Mouse (Mus musculus) ES-Bruce4 (cell line): ENCODE data around the gene Sorbs2. TPM values are rescaled to one million over a fixed set of nuclear protein-coding genes. Genes with fewer than 3 reads are reported as not detected.

Experiments used
- H3K27ac ChIP-seq: 2 replicates; pipeline ENCODE4 v1.5.1; 2012; ENCODE audit warnings: low read length, inconsistent platforms; ENCODE audit not compliant: insufficient read depth
- H3K27me3 ChIP-seq: 2 replicates; pipeline ENCODE4 v1.6.1; 2012; ENCODE audit warnings: mild to moderate bottlenecking, low read length, inconsistent platforms; ENCODE audit not compliant: control insufficient read depth, poor library complexity, insufficient read depth, severe bottlenecking
- H3K36me3 ChIP-seq: 2 replicates; pipeline ENCODE4 v1.6.1; 2012; ENCODE audit warnings: inconsistent platforms, mild to moderate bottlenecking, low read length, moderate library complexity; ENCODE audit not compliant: control insufficient read depth, poor library complexity, insufficient read depth, severe bottlenecking
- H3K4me1 ChIP-seq: one replicate; pipeline ENCODE4 v1.8.1; 2011; ENCODE audit warnings: low read length; ENCODE audit not compliant: control insufficient read depth, insufficient read depth
- H3K4me3 ChIP-seq: 2 replicates; pipeline ENCODE4 v1.5.1; 2011; ENCODE audit warnings: low read depth, mild to moderate bottlenecking, low read length
- H3K9ac ChIP-seq: 2 replicates; pipeline ENCODE4 v1.6.1; 2012; ENCODE audit warnings: low read depth, mild to moderate bottlenecking, inconsistent platforms; ENCODE audit not compliant: poor library complexity, severe bottlenecking
- H3K9me3 ChIP-seq: replicated peaks from 2 replicates; pipeline ENCODE4 v1.6.1; 2012; ENCODE audit warnings: mild to moderate bottlenecking, low read length, inconsistent platforms; ENCODE audit not compliant: control insufficient read depth, poor library complexity, insufficient read depth, severe bottlenecking
- CTCF ChIP-seq: IDR thresholded peaks from one replicate; pipeline ENCODE4 v1.8.1; 2011; ENCODE audit warnings: low read depth, low read length
- EP300 ChIP-seq: IDR thresholded peaks from 2 replicates; pipeline ENCODE4 v1.6.1; 2011; ENCODE audit warnings: low read depth, low read length; ENCODE audit not compliant: insufficient read depth
- POLR2A ChIP-seq: IDR thresholded peaks from one replicate; pipeline ENCODE4 v1.8.1; 2011; ENCODE audit warnings: low read length; ENCODE audit not compliant: insufficient read depth
- polyA plus RNA-seq: library from polyadenylated mRNA; stranded (reverse); fragments of >200 nt; gene quantifications from 2 replicates; pipeline ENCODE4 v1.2.4, GENCODE M21; 2011; ENCODE audit warnings: low read depth; ENCODE audit not compliant: missing spikeins, insufficient read depth, insufficient read length

Gene Sorbs2
- polyA plus RNA-seq, 1 experiment = 3.5 TPM

GRCm38 (mm10) chr8:45649966-45650365 lies 142.4 kb downstream of the Sorbs2 start:
- Histone ChIP-seq H3K9me3 (no peaks in the 10 kb centered on the region), H3K27me3 (no peaks in the 10 kb centered on the region), H3K27ac (no peak overlapping the region), H3K4me1 (no peaks in the 10 kb centered on the region), H3K4me3 (no peak overlapping the region), H3K9ac (no peak overlapping the region), H3K36me3 (no peaks in the 10 kb centered on the region)
- TF ChIP-seq POLR2A = no peak
- TF ChIP-seq EP300 = no peak
- TF ChIP-seq CTCF = no peak

GRCm38 (mm10) chr8:45658021-45658420 lies 150.4 kb downstream of the Sorbs2 start:
- no peaks in the 10 kb centered on the region for H3K4me1 ChIP-seq
- TF ChIP-seq EP300 (no peak), CTCF (no peak), POLR2A (no peak)
- no peak overlapping the region for H3K4me3 ChIP-seq
- H3K27ac ChIP-seq = no peak overlapping the region
- no peak overlapping the region for H3K9ac ChIP-seq
- no peaks in the 10 kb centered on the region for H3K36me3 ChIP-seq
- no peaks in the 10 kb centered on the region for H3K27me3 ChIP-seq
- no peaks in the 10 kb centered on the region for H3K9me3 ChIP-seq

- Histone ChIP-seq H3K27ac (no peak overlapping the region), H3K9ac (no peak overlapping the region), H3K4me1 (no peaks in the 10 kb centered on the region)
These were observed 151.1 kb downstream of the Sorbs2 start for GRCm38 (mm10) chr8:45658458-45659325.

GRCm38 (mm10) chr8:45659473-45659872 lies 151.9 kb downstream of the Sorbs2 start:
- Histone ChIP-seq H3K4me3 (no peak overlapping the region), H3K9ac (no peak overlapping the region), H3K36me3 (no peaks in the 10 kb centered on the region), H3K27me3 (no peaks in the 10 kb centered on the region), H3K27ac (no peak overlapping the region), H3K9me3 (no peaks in the 10 kb centered on the region), H3K4me1 (no peaks in the 10 kb centered on the region)
- TF ChIP-seq EP300 (no peak), CTCF (no peak), POLR2A (no peak)

More at GRCm38 (mm10) chr8:45658458-45659325, 151.1 kb downstream of the Sorbs2 start:
- H3K9me3 ChIP-seq = no peaks in the 10 kb centered on the region
- H3K36me3 ChIP-seq = no peaks in the 10 kb centered on the region
- no peak overlapping the region for H3K4me3 ChIP-seq
- TF ChIP-seq CTCF = no peak
- no peak for TF ChIP-seq EP300
- no peak for TF ChIP-seq POLR2A
- H3K27me3 ChIP-seq = no peaks in the 10 kb centered on the region

GRCm38 (mm10) chr8:45660570-45660969 lies 153.0 kb downstream of the Sorbs2 start:
- no peak for TF ChIP-seq CTCF
- no peak for TF ChIP-seq POLR2A
- H3K9ac ChIP-seq = no peak overlapping the region
- H3K4me1 ChIP-seq = no peaks in the 10 kb centered on the region
- H3K36me3 ChIP-seq = no peaks in the 10 kb centered on the region
- H3K27ac ChIP-seq = no peak overlapping the region
- no peaks in the 10 kb centered on the region for H3K9me3 ChIP-seq
- H3K4me3 ChIP-seq = no peak overlapping the region
- no peaks in the 10 kb centered on the region for H3K27me3 ChIP-seq

- H3K9ac ChIP-seq = no peak overlapping the region
- no peak overlapping the region for H3K4me3 ChIP-seq
- H3K4me1 ChIP-seq = no peaks in the 10 kb centered on the region
- H3K9me3 ChIP-seq = no peaks in the 10 kb centered on the region
- TF ChIP-seq POLR2A (no peak), EP300 (no peak), CTCF (no peak)
- no peaks in the 10 kb centered on the region for H3K27me3 ChIP-seq
- H3K27ac ChIP-seq = no peak overlapping the region
- H3K36me3 ChIP-seq = no peaks in the 10 kb centered on the region
These were observed 154.0 kb downstream of the Sorbs2 start for GRCm38 (mm10) chr8:45661605-45662004.
